Mouse (Mus musculus) stomach, embryonic 16.5 days (tissue): ENCODE data around the gene Cbln3. TPM values are rescaled to one million over a fixed set of nuclear protein-coding genes. Genes with fewer than 3 reads are reported as not detected.

Experiments used
- ATAC-seq: fragments of 200-750 bp; cut with Nextera tagmentation; 2 replicates; pipeline ENCODE4 v1.8.0; 2017; ENCODE audit warnings: moderate number of reproducible peaks, moderate TSS enrichment; ENCODE audit not compliant: insufficient read depth, low FRiP score
- H3K27ac ChIP-seq: fragments of 300-500 bp; sonication (generic); 2 replicates; pipeline ENCODE4 v1.5.1; 2014; ENCODE audit warnings: low read length
- H3K27me3 ChIP-seq: fragments of 300-500 bp; sonication (generic); 2 replicates; pipeline ENCODE4 v1.6.1; 2014; ENCODE audit warnings: low read length, control low read depth, mixed read lengths; ENCODE audit not compliant: control insufficient read depth, insufficient read depth
- H3K36me3 ChIP-seq: fragments of 300-500 bp; sonication (generic); 2 replicates; pipeline ENCODE4 v1.6.1; 2014; ENCODE audit warnings: low read length; ENCODE audit not compliant: control insufficient read depth, insufficient read depth
- H3K4me1 ChIP-seq: fragments of 300-500 bp; sonication (generic); 2 replicates; pipeline ENCODE4 v1.6.1; 2014; ENCODE audit warnings: low read length, control low read depth, mixed read lengths; ENCODE audit not compliant: control insufficient read depth, insufficient read depth
- H3K4me2 ChIP-seq: fragments of 300-500 bp; sonication (generic); 2 replicates; pipeline ENCODE4 v1.6.1; 2014; ENCODE audit warnings: low read depth, low read length, mixed read lengths
- H3K4me3 ChIP-seq: fragments of 300-500 bp; sonication (generic); replicated peaks from 2 replicates; pipeline ENCODE4 v1.5.1; 2014; ENCODE audit warnings: mild to moderate bottlenecking, low read length
- H3K9ac ChIP-seq: fragments of 300-500 bp; sonication (generic); 2 replicates; pipeline ENCODE4 v1.6.1; 2014; ENCODE audit warnings: low read length
- H3K9me3 ChIP-seq: fragments of 300-500 bp; sonication (generic); replicated peaks from 2 replicates; pipeline ENCODE4 v1.6.1; 2016; ENCODE audit warnings: low read length, control low read depth; ENCODE audit not compliant: control insufficient read depth
- WGBS: fragments of 180-500 bp; shearing (Covaris S2); extraction: QIAGEN DNeasy Blood & Tissue Kit; methylation state at CpG from one replicate; pipeline ENCODE4 v1.1.7; 2014; 5-methylcytosine and 5-hydroxymethylcytosine counted together
- polyA plus RNA-seq: library from polyadenylated mRNA; unstranded; fragments of >200 nt; fragmentation: Nextera tagmentation; extraction: Ambion mirVana; gene quantifications from 2 replicates; pipeline ENCODE4 v1.2.1, GENCODE M21; 2015

The Cbln3 gene
- polyA plus RNA-seq, 1 experiment from 2014 or later = 0.45 TPM

GRCm38 (mm10) chr14:55883663-55884062 is 529 bp downstream of the Cbln3 start:
- Histone ChIP-seq H3K4me1 (peaks cover 22% of the 10 kb centered on the region), H3K4me2 (peak overlapping the region; percentile 84; the same call in 1 of the 2 replicates), H3K4me3 (no peak overlapping the region), H3K27me3 (no peaks in the 10 kb centered on the region), H3K36me3 (peaks cover 5% of the 10 kb centered on the region; the same call in 1 of the 2 replicates), H3K27ac (peak overlapping the region; percentile 97), H3K9ac (peak overlapping the region; percentile 92), H3K9me3 (no peaks in the 10 kb centered on the region)
- WGBS = 90% methylated on average over 12 of the region's 12 CpGs
- no peak for ATAC-seq

DNA sequence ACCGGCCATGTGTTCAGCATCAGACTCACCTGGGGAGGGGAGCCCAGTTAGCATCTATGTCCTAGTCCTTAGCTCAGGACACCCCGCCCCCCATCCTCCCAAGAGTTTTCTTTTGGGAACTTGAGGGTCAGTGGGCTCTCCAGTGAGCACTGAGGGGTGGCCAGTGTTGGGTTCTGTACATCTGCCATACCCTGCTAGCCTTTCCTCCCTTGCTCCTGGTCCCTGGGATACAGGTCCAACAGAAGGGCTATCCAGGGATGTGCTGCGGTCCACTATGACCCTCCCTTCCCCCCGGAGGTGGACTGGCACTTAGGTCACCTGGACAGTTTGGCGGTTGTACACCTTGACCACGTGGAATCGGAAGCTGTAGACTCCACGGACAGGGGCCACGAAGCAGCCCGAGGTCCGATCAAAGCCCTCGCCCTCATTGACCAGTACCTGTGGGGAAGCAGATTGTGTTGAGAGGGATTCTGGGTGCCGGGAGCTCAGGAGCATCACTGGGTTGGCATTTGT is 987 bp downstream of the Cbln3 start:
- H3K27me3 ChIP-seq = no peaks in the 10 kb centered on the region
- no peak overlapping the region for H3K4me3 ChIP-seq
- no peak for ATAC-seq
- H3K9me3 ChIP-seq = no peaks in the 10 kb centered on the region
- H3K27ac ChIP-seq = peak overlapping the region; percentile 71; the same call in 1 of the 2 replicates
- H3K4me2 ChIP-seq = no peak overlapping the region
- peaks cover 5% of the 10 kb centered on the region; the same call in 1 of the 2 replicates for H3K36me3 ChIP-seq
- H3K4me1 ChIP-seq = peaks cover 22% of the 10 kb centered on the region
- H3K9ac ChIP-seq = peak overlapping the region; percentile 28; the same call in 1 of the 2 replicates
- 91% methylated on average over 13 of the region's 13 CpGs for WGBS

DNA sequence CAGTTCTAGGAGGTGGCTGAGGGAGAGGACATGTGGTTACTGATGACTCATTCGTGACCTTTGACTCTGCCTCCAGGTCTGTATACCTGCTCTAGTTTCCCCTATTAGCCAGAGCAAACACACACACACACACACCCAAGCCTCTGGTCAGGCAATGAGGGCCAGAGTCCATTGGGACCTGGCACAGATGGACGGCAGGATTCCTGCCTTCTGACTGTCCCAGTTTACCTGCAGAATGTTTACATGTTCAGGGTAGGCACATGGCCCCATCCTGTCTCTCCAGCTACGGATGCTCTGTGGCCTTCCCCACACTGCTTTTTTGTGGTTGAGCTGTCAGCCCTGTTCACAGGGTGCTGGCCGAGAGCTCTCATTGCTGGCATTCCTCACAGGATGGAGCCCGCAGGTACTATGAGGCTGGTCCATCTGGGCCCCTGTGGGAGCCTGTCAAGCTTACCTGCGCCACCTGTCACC is 2.0 kb downstream of the Cbln3 start:
- peak overlapping the region; percentile 71 for H3K27ac ChIP-seq
- H3K4me1 ChIP-seq = peaks cover 28% of the 10 kb centered on the region
- H3K36me3 ChIP-seq = peaks cover under 1% of the 10 kb centered on the region; the same call in 1 of the 2 replicates
- no peak overlapping the region for H3K4me2 ChIP-seq
- H3K9ac ChIP-seq = 0 out of 2 replicates have a peak overlapping the region, but pooled peaks have one; percentile 28
- ATAC-seq = peak; percentile 35; the same call in 1 of the 2 replicates
- 43% methylated on average over 6 of the region's 6 CpGs for WGBS
- H3K27me3 ChIP-seq = no peaks in the 10 kb centered on the region
- H3K9me3 ChIP-seq = no peaks in the 10 kb centered on the region
- H3K4me3 ChIP-seq = no peak overlapping the region

- Histone ChIP-seq H3K4me2 (no peak overlapping the region), H3K4me1 (peaks cover 20% of the 10 kb centered on the region), H3K9ac (no peak overlapping the region), H3K36me3 (no peaks in the 10 kb centered on the region), H3K4me3 (no peak overlapping the region), H3K27ac (no peak overlapping the region), H3K9me3 (no peaks in the 10 kb centered on the region), H3K27me3 (no peaks in the 10 kb centered on the region)
- 75% methylated on average over 8 of the region's 8 CpGs for WGBS
- ATAC-seq = no peak
Observed at GRCm38 (mm10) chr14:55880982-55881381, 3.2 kb downstream of the Cbln3 start.

GRCm38 (mm10) chr14:55879623-55880022 is 4.6 kb downstream of the Cbln3 start:
- no peaks in the 10 kb centered on the region for H3K36me3 ChIP-seq
- H3K9ac ChIP-seq = no peak overlapping the region
- H3K4me3 ChIP-seq = no peak overlapping the region
- WGBS = 30% methylated on average over 1 of the region's 1 CpGs
- H3K9me3 ChIP-seq = no peaks in the 10 kb centered on the region
- H3K27ac ChIP-seq = no peak overlapping the region
- no peaks in the 10 kb centered on the region for H3K27me3 ChIP-seq
- H3K4me1 ChIP-seq = peaks cover 19% of the 10 kb centered on the region
- no peak for ATAC-seq
- no peak overlapping the region for H3K4me2 ChIP-seq

DNA sequence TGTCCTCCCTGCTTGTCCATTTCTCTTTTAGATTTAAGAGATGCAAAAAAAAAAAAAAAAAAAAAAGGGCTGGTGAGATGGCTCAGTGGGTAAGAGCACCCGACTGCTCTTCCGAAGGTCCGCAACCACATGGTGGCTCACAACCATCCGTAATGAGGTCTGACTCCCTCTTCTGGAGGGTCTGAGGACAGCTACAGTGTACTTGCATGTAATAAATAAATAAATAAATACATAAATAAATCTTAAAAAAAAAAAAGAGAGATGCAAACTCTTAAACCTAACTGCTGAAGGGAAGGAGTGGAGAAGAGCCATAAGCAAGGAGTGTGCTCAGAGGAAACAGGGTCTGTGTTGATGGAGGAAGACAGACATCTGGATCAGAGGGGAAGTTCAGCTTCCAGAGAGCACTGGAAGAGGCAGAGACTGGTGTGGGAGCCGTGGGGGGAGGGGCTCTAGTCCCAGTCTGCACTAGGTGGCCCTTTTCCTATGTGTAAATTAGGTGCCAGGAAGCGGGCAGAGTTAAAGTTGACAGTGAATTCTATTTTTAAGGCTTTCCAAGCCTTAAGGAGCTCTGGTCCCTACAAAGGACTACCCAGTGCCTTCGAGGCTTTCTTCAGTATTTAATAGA is 5.8 kb downstream of the Cbln3 start:
- 20% methylated on average over 7 of the region's 7 CpGs for WGBS
- no peak for ATAC-seq
- H3K9me3 ChIP-seq = no peaks in the 10 kb centered on the region
- H3K36me3 ChIP-seq = no peaks in the 10 kb centered on the region
- 0 out of 2 replicates have a peak overlapping the region, but pooled peaks have one; percentile 9 for H3K4me2 ChIP-seq
- no peak overlapping the region for H3K27ac ChIP-seq
- H3K4me1 ChIP-seq = peaks cover 18% of the 10 kb centered on the region
- no peaks in the 10 kb centered on the region for H3K27me3 ChIP-seq
- H3K4me3 ChIP-seq = no peak overlapping the region
- no peak overlapping the region for H3K9ac ChIP-seq

DNA sequence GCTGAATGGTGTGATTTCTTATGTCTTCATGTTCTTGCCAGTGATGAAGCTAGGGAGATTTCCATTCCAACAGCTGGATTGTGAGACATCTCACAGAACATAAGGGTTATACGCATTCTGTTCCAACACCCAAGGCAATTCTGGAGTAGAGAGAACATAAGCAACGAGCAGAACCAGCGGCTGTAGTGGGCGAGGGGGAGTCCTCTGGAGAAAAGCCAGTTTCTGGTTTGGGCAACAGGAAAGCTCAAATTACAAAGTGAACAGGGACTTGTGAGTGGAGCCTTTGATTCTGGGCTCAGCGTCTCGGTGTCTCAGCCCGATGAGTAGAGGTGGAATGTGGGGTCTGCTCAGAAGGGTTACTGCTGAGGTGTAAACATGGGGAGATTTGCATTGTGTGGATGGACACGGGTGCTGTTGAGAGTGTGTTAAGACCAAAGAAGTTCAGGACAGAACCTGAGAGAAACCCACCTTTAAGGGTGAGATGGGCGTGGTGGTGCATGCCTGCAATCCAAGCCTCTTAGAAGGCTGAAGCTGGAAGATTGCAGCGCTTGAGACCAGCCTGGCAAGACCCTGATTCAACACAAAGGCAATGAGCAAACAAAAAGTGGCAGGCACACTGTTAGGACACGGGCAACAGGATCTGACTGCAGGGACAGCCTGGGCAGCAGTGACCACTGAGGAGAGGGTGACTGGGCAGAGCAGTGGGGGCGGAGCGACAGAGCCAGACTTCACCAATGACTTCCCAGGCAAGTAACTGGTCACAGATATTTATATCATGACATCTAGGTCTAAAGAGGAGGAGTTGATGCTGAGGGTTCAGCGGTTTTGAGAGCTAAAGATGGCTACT is 6.5 kb downstream of the Cbln3 start:
- H3K36me3 ChIP-seq = no peaks in the 10 kb centered on the region
- H3K4me3 ChIP-seq = no peak overlapping the region
- H3K4me2 ChIP-seq = 0 out of 2 replicates have a peak overlapping the region, but pooled peaks have one; percentile 9
- H3K9ac ChIP-seq = no peak overlapping the region
- no peaks in the 10 kb centered on the region for H3K9me3 ChIP-seq
- H3K27me3 ChIP-seq = no peaks in the 10 kb centered on the region
- ATAC-seq = no peak
- no peak overlapping the region for H3K27ac ChIP-seq
- peaks cover 21% of the 10 kb centered on the region for H3K4me1 ChIP-seq
- 10% methylated on average over 14 of the region's 14 CpGs for WGBS

DNA sequence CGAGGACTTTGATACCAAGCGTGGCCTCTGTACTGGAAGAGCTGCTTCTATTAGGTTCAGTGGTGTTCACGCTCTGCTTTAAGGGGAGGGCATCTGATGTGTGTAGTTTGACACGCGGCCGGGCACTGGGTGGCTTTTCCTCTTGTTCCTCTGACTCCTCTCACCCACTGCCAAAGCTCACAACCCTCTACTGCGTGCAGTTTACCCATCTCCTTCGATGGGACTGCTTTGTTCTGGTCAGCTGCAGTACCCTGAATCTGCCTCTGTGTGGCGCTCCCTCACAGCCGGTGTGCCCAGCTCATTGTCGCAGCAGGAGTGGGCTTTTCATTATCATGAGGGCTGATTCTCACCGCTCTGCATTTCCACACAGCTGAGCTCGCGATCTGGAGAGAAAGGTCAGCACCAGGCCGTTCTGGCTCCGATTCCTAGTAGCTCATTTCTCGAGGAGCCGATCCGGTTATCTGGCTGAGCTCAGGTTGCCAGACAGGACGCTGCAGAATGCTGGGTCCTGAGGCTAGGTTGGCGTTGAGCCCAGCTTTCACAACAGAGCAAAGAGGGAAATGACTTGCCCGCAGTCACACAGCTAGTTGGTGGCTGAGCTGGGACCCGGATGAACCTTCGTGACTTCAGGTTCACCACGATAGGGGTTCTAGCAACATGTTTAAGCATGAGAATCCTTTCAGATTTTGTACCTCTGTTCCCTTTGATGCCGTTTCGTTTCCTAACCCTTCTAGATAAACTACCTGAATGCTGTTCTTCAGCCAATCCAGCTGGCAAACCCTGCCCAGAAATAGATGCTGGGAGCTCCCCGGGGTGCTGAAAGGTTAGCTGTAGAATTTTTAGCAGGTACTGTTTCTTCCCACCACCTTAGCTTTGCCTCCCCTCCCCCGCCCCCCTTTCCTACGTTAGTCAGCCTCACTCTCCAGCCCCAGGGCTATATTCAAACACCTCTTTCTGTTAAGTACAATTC is 10.2 kb downstream of the Cbln3 start:
- no peak overlapping the region for H3K27ac ChIP-seq
- peak overlapping the region; percentile 34 for H3K4me3 ChIP-seq
- peak overlapping the region; percentile 43 for H3K9ac ChIP-seq
- peaks cover 21% of the 10 kb centered on the region for H3K4me1 ChIP-seq
- H3K9me3 ChIP-seq = no peaks in the 10 kb centered on the region
- 11% methylated on average over 30 of the region's 30 CpGs for WGBS
- peak; percentile 57; the same call in 1 of the 2 replicates for ATAC-seq
- peak overlapping the region; percentile 52 for H3K4me2 ChIP-seq
- H3K27me3 ChIP-seq = no peaks in the 10 kb centered on the region
- H3K36me3 ChIP-seq = peaks cover 18% of the 10 kb centered on the region; the same call in 1 of the 2 replicates
